Mouse (Mus musculus): ENCODE data around the gene Cnp. TPM values are rescaled to one million over a fixed set of nuclear protein-coding genes. Genes with fewer than 3 reads are reported as not detected.
A peak's percentile ranks its signal among the peaks of the same experiment; 100 is the strongest.

Gene Cnp
- polyA plus RNA-seq, 1 experiment, result 10.2 TPM

DNA sequence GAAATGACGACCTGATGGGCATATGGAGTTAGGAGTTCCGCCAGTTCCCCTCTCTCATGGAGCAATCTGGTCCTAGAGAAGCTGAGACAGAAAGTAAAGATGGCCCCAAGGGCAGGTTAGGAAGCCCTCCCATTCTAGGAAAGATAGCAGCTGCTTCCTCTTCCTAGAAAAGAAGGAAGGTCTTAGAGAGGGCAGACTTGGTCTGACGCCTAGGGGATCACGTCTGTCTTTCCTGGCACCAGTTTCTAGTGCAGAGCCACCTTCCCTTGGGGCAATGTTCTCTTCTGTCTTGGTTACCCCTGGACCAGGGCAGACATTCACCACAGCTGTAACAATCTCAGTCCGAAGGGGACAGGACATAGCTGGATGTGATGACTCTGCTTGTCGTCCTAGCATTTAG is 26.6 kb upstream of the Cnp start:
- no peak overlapping the region for H3ac ChIP-seq (ENCODE audit: control insufficient read depth, insufficient read length, low read depth)
- H3K79me3 ChIP-seq (ENCODE audit: low read depth), result no peaks in the 10 kb centered on the region
- H3K79me2 ChIP-seq (ENCODE audit: control insufficient read depth, insufficient read depth), result no peaks in the 10 kb centered on the region
- H3K36me3 ChIP-seq (ENCODE audit: control insufficient read depth, insufficient read depth), result no peaks in the 10 kb centered on the region
- H3K27me3 ChIP-seq (ENCODE audit: control insufficient read depth, insufficient read depth, insufficient read length), result peaks cover 40% of the 10 kb centered on the region
- no peak overlapping the region for H3K4me3 ChIP-seq (ENCODE audit: insufficient read depth, poor library complexity, severe bottlenecking)
- TF ChIP-seq MYOD1 (IDR thresholded peaks at IDR 0.05; ENCODE audit: control insufficient read depth, insufficient read length, low read depth) (no peak), CEBPB (IDR thresholded peaks at IDR 0.05; ENCODE audit: low read depth) (no peak), MYOG (IDR thresholded peaks at IDR 0.05; ENCODE audit: control insufficient read depth, extremely low read depth, insufficient read length) (no peak), CTCF (IDR thresholded peaks at IDR 0.05; ENCODE audit: control insufficient read depth, insufficient read depth, insufficient read length) (no peak), MAX (IDR thresholded peaks at IDR 0.05) (no peak)

DNA sequence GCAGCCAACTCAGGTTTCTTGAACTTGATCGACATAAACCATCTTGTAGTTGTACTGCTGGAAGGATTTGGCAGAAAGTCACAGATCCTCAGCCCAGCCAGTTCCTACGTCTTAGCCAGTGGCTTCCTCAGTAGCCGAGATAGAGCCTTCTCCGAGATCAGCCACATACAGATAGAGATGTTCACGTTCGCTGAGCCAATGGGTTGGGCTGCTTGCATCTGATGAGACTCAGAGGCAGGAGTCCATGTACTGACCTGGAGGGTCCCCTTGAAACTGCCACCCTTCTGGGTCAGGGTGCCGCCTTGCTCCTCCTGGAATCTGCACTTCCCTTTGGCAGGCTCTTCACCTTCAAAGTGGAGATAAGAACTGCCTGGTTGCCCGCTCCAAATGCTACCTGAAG is 25.2 kb upstream of the Cnp start:
- H3K4me3 ChIP-seq (ENCODE audit: insufficient read depth, poor library complexity, severe bottlenecking), result no peak overlapping the region
- no peaks in the 10 kb centered on the region for H3K36me3 ChIP-seq (ENCODE audit: control insufficient read depth, insufficient read depth)
- TF ChIP-seq USF1 (IDR thresholded peaks at IDR 0.05; ENCODE audit: low read depth) (no peak), CTCF (IDR thresholded peaks at IDR 0.05; ENCODE audit: control insufficient read depth, insufficient read depth, insufficient read length) (no peak), MYOD1 (IDR thresholded peaks at IDR 0.05; ENCODE audit: control insufficient read depth, insufficient read length, low read depth) (no peak), CEBPB (IDR thresholded peaks at IDR 0.05; ENCODE audit: low read depth) (no peak), MAX (IDR thresholded peaks at IDR 0.05) (no peak), MYOG (IDR thresholded peaks at IDR 0.05; ENCODE audit: control insufficient read depth, extremely low read depth, insufficient read length) (no peak), FOSL1 (IDR thresholded peaks at IDR 0.05; ENCODE audit: insufficient read depth, low read length, poor library complexity, severe bottlenecking) (no peak)
- H3K79me2 ChIP-seq (ENCODE audit: control insufficient read depth, insufficient read depth), result no peaks in the 10 kb centered on the region
- H3K27me3 ChIP-seq (ENCODE audit: control insufficient read depth, insufficient read depth, insufficient read length), result peaks cover 40% of the 10 kb centered on the region
- no peaks in the 10 kb centered on the region for H3K79me3 ChIP-seq (ENCODE audit: low read depth)
- H3ac ChIP-seq (ENCODE audit: control insufficient read depth, insufficient read length, low read depth), result no peak overlapping the region

DNA sequence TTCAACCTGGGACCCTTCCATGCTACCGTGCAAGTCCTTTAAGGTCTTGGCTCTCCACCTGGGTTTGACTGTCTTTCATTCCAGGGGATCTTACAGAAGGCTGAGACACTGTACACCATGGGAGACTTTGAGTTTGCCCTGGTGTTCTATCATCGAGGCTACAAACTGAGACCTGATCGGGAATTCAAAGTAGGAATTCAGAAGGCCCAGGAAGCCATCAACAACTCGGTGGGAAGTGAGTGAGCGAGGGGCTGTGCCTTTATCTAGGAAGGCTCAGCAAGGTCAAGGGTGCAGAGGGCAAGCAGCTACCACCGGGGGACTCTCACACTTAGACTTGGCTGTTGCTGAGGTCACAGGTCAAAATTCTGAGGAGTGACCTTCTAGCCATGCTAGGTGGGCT is 24.6 kb upstream of the Cnp start:
- Histone ChIP-seq H3K79me2 (ENCODE audit: control insufficient read depth, insufficient read depth) (no peaks in the 10 kb centered on the region), H3K36me3 (ENCODE audit: control insufficient read depth, insufficient read depth) (no peaks in the 10 kb centered on the region), H3K4me3 (ENCODE audit: insufficient read depth, poor library complexity, severe bottlenecking) (no peak overlapping the region), H3K27me3 (ENCODE audit: control insufficient read depth, insufficient read depth, insufficient read length) (peaks cover 40% of the 10 kb centered on the region), H3ac (ENCODE audit: control insufficient read depth, insufficient read length, low read depth) (no peak overlapping the region), H3K79me3 (ENCODE audit: low read depth) (no peaks in the 10 kb centered on the region)
- no peak for TF ChIP-seq USF1 (IDR thresholded peaks at IDR 0.05; ENCODE audit: low read depth)
- TF ChIP-seq MYOD1 (IDR thresholded peaks at IDR 0.05; ENCODE audit: control insufficient read depth, insufficient read length, low read depth), result no peak
- TF ChIP-seq CEBPB (IDR thresholded peaks at IDR 0.05; ENCODE audit: low read depth), result no peak
- TF ChIP-seq FOSL1 (IDR thresholded peaks at IDR 0.05; ENCODE audit: insufficient read depth, low read length, poor library complexity, severe bottlenecking), result no peak
- TF ChIP-seq MYOG (IDR thresholded peaks at IDR 0.05; ENCODE audit: control insufficient read depth, extremely low read depth, insufficient read length), result no peak
- TF ChIP-seq CTCF (IDR thresholded peaks at IDR 0.05; ENCODE audit: control insufficient read depth, insufficient read depth, insufficient read length), result no peak
- TF ChIP-seq MAX (IDR thresholded peaks at IDR 0.05), result no peak

DNA sequence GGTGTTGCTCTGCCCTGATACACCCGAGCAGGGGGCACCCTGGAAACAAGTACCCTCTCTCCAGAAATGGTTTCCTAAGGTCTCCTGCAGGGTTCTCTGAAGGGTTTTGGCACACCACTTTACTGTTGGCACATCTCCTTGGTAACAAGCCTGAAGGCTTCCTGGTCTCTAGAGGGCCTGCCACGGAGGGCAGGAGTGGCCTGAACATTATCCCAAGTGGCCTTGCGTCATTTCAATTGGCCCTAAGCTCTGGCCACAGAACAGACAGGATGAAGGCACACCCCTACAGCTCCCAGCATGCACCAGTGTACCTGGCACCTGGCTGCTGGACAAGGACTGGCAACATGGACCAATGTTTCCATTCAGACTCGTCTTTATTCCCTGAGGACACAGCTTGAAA is 21.9 kb upstream of the Cnp start:
- Histone ChIP-seq H3K27me3 (ENCODE audit: control insufficient read depth, insufficient read depth, insufficient read length) (peaks cover 31% of the 10 kb centered on the region), H3K36me3 (ENCODE audit: control insufficient read depth, insufficient read depth) (no peaks in the 10 kb centered on the region), H3K79me3 (ENCODE audit: low read depth) (no peaks in the 10 kb centered on the region), H3K79me2 (ENCODE audit: control insufficient read depth, insufficient read depth) (no peaks in the 10 kb centered on the region), H3ac (ENCODE audit: control insufficient read depth, insufficient read length, low read depth) (no peak overlapping the region), H3K4me3 (ENCODE audit: insufficient read depth, poor library complexity, severe bottlenecking) (no peak overlapping the region)
- no peak for TF ChIP-seq CTCF (IDR thresholded peaks at IDR 0.05; ENCODE audit: control insufficient read depth, insufficient read depth, insufficient read length)
- TF ChIP-seq MYOG (IDR thresholded peaks at IDR 0.05; ENCODE audit: control insufficient read depth, extremely low read depth, insufficient read length), result no peak
- TF ChIP-seq USF1 (IDR thresholded peaks at IDR 0.05; ENCODE audit: low read depth), result no peak
- no peak for TF ChIP-seq MYOD1 (IDR thresholded peaks at IDR 0.05; ENCODE audit: control insufficient read depth, insufficient read length, low read depth)
- TF ChIP-seq FOSL1 (IDR thresholded peaks at IDR 0.05; ENCODE audit: insufficient read depth, low read length, poor library complexity, severe bottlenecking), result no peak
- TF ChIP-seq CEBPB (IDR thresholded peaks at IDR 0.05; ENCODE audit: low read depth), result no peak
- no peak for TF ChIP-seq MAX (IDR thresholded peaks at IDR 0.05)

DNA sequence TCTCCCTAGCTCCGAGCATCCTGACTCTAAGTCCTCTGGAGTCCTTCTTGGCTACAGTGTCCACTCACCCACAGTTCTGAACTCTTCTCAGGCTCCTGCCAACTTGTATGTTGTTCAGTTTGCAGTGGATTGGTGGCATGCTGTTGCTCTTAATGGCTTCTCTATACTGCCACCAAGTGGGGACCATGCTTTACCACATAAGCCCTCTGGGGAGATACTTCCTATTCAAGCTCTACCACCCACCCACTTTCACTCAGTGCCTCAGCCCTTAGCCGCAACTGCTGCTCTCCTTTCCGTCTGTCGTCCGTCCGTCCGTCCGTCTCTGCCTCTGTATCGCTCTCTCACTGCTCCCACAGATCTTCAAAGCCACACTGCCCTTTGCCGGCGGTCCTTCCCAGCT is 19.1 kb upstream of the Cnp start:
- Histone ChIP-seq H3K4me3 (ENCODE audit: insufficient read depth, poor library complexity, severe bottlenecking) (no peak overlapping the region), H3ac (ENCODE audit: control insufficient read depth, insufficient read length, low read depth) (peak overlapping the region; percentile 54), H3K79me3 (ENCODE audit: low read depth) (no peaks in the 10 kb centered on the region), H3K27me3 (ENCODE audit: control insufficient read depth, insufficient read depth, insufficient read length) (peaks cover 12% of the 10 kb centered on the region), H3K36me3 (ENCODE audit: control insufficient read depth, insufficient read depth) (no peaks in the 10 kb centered on the region), H3K79me2 (ENCODE audit: control insufficient read depth, insufficient read depth) (no peaks in the 10 kb centered on the region)
- no peak for TF ChIP-seq CEBPB (IDR thresholded peaks at IDR 0.05; ENCODE audit: low read depth)
- TF ChIP-seq MAX (IDR thresholded peaks at IDR 0.05), result no peak
- TF ChIP-seq CTCF (IDR thresholded peaks at IDR 0.05; ENCODE audit: control insufficient read depth, insufficient read depth, insufficient read length), result peak; percentile 37

DNA sequence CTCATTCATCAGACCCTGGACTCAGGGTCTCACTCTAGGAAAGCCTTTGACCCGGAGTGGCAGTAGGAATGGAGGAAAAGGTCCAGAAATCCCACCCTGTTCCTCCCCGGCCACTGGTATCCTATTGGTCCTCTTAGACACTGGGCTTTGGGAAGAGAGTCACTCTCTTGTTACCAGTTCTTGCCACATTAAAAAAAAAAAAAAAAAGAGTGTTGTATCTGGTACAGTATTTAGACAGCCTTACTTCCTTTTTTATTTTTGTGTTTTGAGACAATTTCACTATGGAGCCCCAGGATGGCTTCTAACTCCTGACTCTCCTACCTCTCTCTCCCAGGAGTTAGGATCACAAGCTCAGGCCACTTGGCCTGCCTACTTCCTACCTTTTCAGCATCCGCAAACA is 17.1 kb upstream of the Cnp start:
- Histone ChIP-seq H3K4me3 (ENCODE audit: insufficient read depth, poor library complexity, severe bottlenecking) (no peak overlapping the region), H3K79me3 (ENCODE audit: low read depth) (no peaks in the 10 kb centered on the region), H3ac (ENCODE audit: control insufficient read depth, insufficient read length, low read depth) (no peak overlapping the region), H3K36me3 (ENCODE audit: control insufficient read depth, insufficient read depth) (no peaks in the 10 kb centered on the region), H3K27me3 (ENCODE audit: control insufficient read depth, insufficient read depth, insufficient read length) (peaks cover 7% of the 10 kb centered on the region), H3K79me2 (ENCODE audit: control insufficient read depth, insufficient read depth) (no peaks in the 10 kb centered on the region)
- TF ChIP-seq CEBPB (IDR thresholded peaks at IDR 0.05; ENCODE audit: low read depth) (no peak), CTCF (IDR thresholded peaks at IDR 0.05; ENCODE audit: control insufficient read depth, insufficient read depth, insufficient read length) (no peak), FOSL1 (IDR thresholded peaks at IDR 0.05; ENCODE audit: insufficient read depth, low read length, poor library complexity, severe bottlenecking) (no peak)
